Mouse (Mus musculus) liver, embryonic 12.5 days (tissue): ENCODE measurements around the gene Cptp. TPM values are rescaled to one million over a fixed set of nuclear protein-coding genes. Genes with fewer than 3 reads are reported as not detected.

ENCODE experiments used
- ATAC-seq: fragments of 200-750 bp; cut with Nextera tagmentation; 2 replicates; pipeline ENCODE4 v1.8.0; 2017; ENCODE audit warnings: moderate number of reproducible peaks, mild to moderate bottlenecking, moderate library complexity
- H3K27ac ChIP-seq: fragments of 300-500 bp; sonication (generic); 2 replicates; pipeline ENCODE4 v1.5.1; 2016; ENCODE audit warnings: mild to moderate bottlenecking
- H3K27me3 ChIP-seq: fragments of 300-500 bp; sonication (generic); replicated peaks from 2 replicates; pipeline ENCODE4 v1.6.1; 2016; ENCODE audit warnings: mild to moderate bottlenecking, moderate library complexity
- H3K36me3 ChIP-seq: fragments of 300-500 bp; sonication (generic); 2 replicates; pipeline ENCODE4 v1.6.1; 2016; ENCODE audit warnings: mild to moderate bottlenecking, moderate library complexity
- H3K4me1 ChIP-seq: fragments of 300-500 bp; sonication (generic); 2 replicates; pipeline ENCODE4 v1.6.1; 2016
- H3K4me2 ChIP-seq: fragments of 300-500 bp; sonication (generic); 2 replicates; pipeline ENCODE4 v1.6.1; 2016; ENCODE audit warnings: mild to moderate bottlenecking, moderate library complexity
- H3K4me3 ChIP-seq: fragments of 300-500 bp; sonication (generic); 2 replicates; pipeline ENCODE4 v1.5.1; 2016; ENCODE audit warnings: mild to moderate bottlenecking, moderate library complexity
- H3K9ac ChIP-seq: fragments of 300-500 bp; sonication (generic); 2 replicates; pipeline ENCODE4 v1.6.1; 2016; ENCODE audit warnings: mild to moderate bottlenecking, moderate library complexity
- H3K9me3 ChIP-seq: fragments of 300-500 bp; sonication (generic); replicated peaks from 2 replicates; pipeline ENCODE4 v1.6.1; 2016; ENCODE audit warnings: mild to moderate bottlenecking, moderate library complexity
- WGBS: fragments of 180-500 bp; shearing (Covaris S2); methylation state at CpG from one replicate; pipeline ENCODE4 v1.1.7; 2016; ENCODE audit not compliant: insufficient replicate concordance; 5-methylcytosine and 5-hydroxymethylcytosine counted together
- polyA plus RNA-seq: library from polyadenylated mRNA; unstranded; fragments of >200 nt; fragmentation: Nextera tagmentation; extraction: Ambion mirVana; gene quantifications from 2 replicates; pipeline ENCODE4 v1.2.1, GENCODE M21; 2016

Gene Cptp
- 10.3 and 10.8 TPM in 2 replicates for polyA plus RNA-seq

DNA sequence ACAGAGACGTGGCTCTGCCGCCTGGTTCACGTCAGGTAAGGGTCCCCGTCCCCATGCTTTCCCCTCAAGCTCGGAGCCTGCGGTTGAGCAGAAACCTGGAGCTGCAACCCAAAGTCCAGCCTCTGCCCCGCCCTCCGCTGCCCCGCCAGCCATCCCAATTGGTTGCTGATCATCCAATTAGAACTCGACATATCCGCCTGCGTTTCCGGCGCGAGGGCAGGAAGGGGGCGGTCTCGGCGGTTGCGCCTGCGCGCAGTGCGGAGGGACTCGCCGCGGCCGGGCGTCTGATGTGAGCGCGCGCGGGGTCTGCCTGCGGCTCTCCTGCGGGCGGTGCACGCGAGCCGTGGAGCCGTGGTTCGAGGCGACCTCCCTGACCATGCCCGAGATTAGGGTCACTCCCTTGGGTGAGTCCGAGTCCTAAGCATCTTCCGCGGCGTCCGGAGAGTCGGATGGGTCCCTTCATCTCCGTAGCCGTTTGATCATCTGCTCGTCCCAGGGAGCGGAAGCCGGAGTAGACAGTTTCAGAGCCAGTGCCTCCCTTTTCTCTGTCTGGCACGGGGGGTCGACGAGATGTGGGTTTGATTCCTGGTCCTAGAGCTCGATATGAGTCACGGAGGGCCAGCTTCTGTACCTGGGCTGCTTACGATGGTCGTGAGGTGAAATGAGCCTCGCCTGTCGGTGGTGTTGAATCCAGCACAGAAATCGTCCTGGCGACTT is at the start of gene Cptp, which contains the start of gene Ints11:
Gene Cptp, minus strand, starts transcription at position 124 of the 717 bp plus-strand sequence.
Gene Ints11, plus strand, starts transcription at position 230 of the 717 bp plus-strand sequence.
- Histone ChIP-seq H3K27me3 (no peaks in the 10 kb centered on the region), H3K9ac (peak within 1 kb of the TSS; percentile 82), H3K4me3 (peak within 1 kb of the TSS; percentile 71), H3K4me1 (peaks cover 36% of the 10 kb centered on the region), H3K9me3 (no peaks in the 10 kb centered on the region), H3K27ac (peak within 1 kb of the TSS; percentile 67), H3K4me2 (peak within 1 kb of the TSS; percentile 94), H3K36me3 (peaks cover 56% of the 10 kb centered on the region)
- whole genome bisulfite sequencing: 1% methylated on average over 63 of the region's 63 CpGs
- peak; percentile 97 for ATAC-seq

DNA sequence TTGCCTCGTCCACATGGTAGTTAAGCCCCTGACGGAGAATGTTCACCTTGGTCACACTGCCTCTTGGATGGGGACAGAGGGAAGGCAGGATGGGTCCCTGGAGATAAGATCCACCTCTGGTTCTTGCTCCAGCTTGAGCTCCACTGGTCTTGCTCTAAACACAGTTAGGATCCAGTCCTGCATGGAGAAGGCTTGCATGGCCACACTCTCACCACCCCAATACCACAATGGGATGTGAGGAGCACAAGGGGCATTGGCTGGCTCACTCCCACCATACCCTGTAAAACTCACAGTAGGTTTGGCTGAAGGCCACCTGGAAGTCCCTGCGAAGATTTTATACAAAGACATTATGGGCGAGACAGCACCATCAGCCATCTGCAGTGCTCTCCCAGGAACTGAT is 39.5 kb upstream of the Cptp start:
- no peak overlapping the region for H3K27ac ChIP-seq
- 81% methylated on average over 4 of the region's 4 CpGs for WGBS

DNA sequence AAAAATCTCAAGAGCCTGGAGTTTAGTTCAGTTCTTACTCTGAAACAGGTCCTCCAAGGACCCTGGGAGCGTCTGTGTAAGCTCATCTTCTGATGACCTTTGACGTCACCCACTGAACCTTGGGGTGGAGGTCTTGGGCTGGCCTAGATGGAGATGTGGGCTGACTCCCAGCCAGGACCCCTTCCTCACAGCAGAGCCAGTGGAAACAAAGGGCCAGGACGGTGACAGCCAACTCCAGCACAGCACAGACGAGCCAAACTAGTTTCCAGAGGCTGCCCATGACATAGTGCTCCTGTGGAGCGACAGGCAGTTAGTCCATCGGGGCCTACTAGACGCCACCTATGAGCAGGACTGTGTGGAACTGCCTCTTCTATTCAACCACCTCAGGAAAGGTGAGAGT is 39.0 kb upstream of the Cptp start:
- Histone ChIP-seq H3K4me2 (no peak overlapping the region), H3K27me3 (no peaks in the 10 kb centered on the region), H3K9me3 (no peaks in the 10 kb centered on the region), H3K4me1 (no peaks in the 10 kb centered on the region), H3K27ac (no peak overlapping the region), H3K4me3 (no peak overlapping the region), H3K9ac (no peak overlapping the region), H3K36me3 (peaks cover 35% of the 10 kb centered on the region)
- 64% methylated on average over 7 of the region's 7 CpGs for WGBS
- ATAC-seq: no peak

More for the DNA sequence above, 39.5 kb upstream of the Cptp start:
- Histone ChIP-seq H3K27me3 (no peaks in the 10 kb centered on the region), H3K36me3 (peaks cover 31% of the 10 kb centered on the region), H3K9ac (no peak overlapping the region), H3K4me3 (no peak overlapping the region), H3K4me2 (no peak overlapping the region), H3K4me1 (no peaks in the 10 kb centered on the region), H3K9me3 (no peaks in the 10 kb centered on the region)
- no peak for ATAC-seq

DNA sequence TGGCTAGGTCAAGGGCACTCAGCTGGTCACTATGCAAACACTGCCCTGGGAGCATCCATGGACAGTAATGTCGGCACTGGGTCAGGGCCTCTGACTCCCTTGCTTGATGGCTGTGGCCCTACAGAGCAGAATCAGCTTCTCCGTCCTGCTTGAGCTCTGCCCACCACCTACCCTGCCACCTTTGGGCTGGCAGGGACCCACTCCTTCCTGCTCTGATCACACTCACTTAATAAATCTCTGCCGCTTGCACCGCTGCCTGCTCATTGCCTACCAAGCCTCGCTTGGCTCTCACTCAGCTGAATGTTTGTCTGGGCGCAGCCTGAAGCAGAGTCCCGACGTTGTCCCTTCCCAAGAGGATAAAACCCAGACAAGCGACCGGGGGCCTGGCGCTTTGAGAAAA is 37.8 kb upstream of the Cptp start:
- Histone ChIP-seq H3K4me3 (no peak overlapping the region), H3K4me2 (no peak overlapping the region), H3K4me1 (no peaks in the 10 kb centered on the region), H3K36me3 (peaks cover 48% of the 10 kb centered on the region), H3K27me3 (no peaks in the 10 kb centered on the region), H3K27ac (no peak overlapping the region), H3K9me3 (no peaks in the 10 kb centered on the region), H3K9ac (no peak overlapping the region)
- 76% methylated on average over 11 of the region's 11 CpGs for WGBS
- no peak for ATAC-seq

DNA sequence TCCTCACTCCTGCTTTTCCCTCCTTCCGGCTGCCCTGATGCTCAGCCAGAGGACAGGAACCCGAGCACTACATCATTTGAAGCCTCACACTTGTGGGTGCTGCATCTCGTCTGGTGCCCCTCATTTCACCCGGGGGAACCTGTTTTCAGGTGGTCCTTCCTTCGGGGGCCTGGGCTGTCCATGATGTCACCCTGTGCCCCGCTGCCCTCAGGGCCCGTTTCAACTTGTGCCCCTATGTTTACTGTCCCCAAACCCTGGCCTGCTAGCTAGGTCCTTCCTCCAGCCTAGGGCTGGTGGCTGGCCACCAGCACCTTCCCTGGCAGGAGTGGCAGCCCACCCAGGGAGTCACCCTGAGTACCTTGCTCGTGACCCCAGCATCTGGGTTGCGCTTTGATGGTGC is 36.9 kb upstream of the Cptp start:
- no peaks in the 10 kb centered on the region for H3K27me3 ChIP-seq
- H3K4me2 ChIP-seq: no peak overlapping the region
- H3K36me3 ChIP-seq: peaks cover 57% of the 10 kb centered on the region
- no peak overlapping the region for H3K9ac ChIP-seq
- H3K9me3 ChIP-seq: no peaks in the 10 kb centered on the region
- WGBS: 76% methylated on average over 9 of the region's 9 CpGs
- H3K4me3 ChIP-seq: no peak overlapping the region
- H3K27ac ChIP-seq: no peak overlapping the region
- ATAC-seq: no peak
- H3K4me1 ChIP-seq: no peaks in the 10 kb centered on the region

DNA sequence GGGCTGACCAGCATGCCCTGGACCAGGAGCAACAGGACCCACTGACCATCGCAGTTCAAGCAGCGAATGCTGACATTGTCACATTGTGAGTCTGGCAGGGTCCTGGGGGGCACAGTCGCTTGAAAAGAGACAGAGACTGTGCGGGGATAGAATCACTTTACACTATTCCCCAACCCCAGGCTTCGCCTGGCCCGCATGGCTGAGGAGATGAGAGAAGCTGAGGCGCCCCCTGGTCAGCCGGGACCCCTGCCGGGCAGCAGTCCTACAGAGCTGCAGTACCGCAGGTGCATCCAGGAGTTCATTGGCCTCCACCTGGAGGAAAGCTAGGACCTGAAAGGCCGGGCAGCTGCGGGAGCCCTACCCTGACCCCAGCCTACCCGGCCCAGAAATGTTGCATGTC is 36.4 kb upstream of the Cptp start:
- H3K36me3 ChIP-seq: peaks cover 62% of the 10 kb centered on the region
- no peak overlapping the region for H3K27ac ChIP-seq
- no peak for ATAC-seq
- no peaks in the 10 kb centered on the region for H3K9me3 ChIP-seq
- H3K27me3 ChIP-seq: no peaks in the 10 kb centered on the region
- WGBS: 87% methylated on average over 13 of the region's 13 CpGs
- H3K4me2 ChIP-seq: no peak overlapping the region
- no peaks in the 10 kb centered on the region for H3K4me1 ChIP-seq
- no peak overlapping the region for H3K4me3 ChIP-seq
- no peak overlapping the region for H3K9ac ChIP-seq

DNA sequence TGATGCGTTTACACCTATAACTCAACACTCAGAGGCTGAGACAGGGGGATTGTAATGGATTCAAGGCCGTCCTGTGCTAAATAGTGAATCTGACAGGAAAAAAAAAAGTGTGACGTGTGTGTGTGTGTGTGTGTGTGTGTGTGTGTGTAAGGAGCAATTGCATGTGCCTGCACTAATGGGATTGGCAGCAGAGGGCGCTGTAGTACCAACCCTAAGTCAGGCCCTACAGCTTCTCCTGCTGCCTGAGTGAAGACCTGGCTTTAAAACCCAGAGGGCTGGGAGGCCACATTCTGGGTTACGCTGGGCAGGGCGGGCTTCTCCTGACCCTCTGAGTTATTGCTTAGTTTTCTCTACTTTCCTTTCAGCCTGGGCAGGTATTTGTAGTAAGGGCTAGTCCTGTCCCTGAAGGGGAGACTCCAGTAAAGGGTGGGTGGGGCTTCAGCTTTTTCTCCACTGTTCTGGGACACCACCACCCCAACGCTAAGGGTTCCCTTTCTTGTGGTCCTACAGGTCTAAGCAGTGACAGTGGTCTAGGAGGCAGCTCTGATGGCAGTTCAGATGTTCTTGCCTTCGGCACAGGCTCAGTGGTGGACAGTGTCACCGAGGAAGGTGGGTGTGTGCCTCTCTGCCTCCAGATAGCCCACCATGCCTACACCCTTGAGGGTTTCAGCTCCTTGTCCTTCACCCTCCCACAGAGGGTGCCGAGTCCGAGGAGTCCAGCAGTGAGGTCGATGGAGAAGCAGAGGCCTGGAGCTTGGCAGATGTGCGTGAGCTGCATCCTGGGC is 35.3 kb upstream of the Cptp start:
- WGBS: 86% methylated on average over 13 of the region's 13 CpGs
- Histone ChIP-seq H3K9me3 (no peaks in the 10 kb centered on the region), H3K36me3 (peaks cover 73% of the 10 kb centered on the region), H3K27ac (no peak overlapping the region), H3K4me1 (no peaks in the 10 kb centered on the region), H3K9ac (no peak overlapping the region), H3K27me3 (no peaks in the 10 kb centered on the region), H3K4me2 (no peak overlapping the region), H3K4me3 (no peak overlapping the region)
- ATAC-seq: no peak

DNA sequence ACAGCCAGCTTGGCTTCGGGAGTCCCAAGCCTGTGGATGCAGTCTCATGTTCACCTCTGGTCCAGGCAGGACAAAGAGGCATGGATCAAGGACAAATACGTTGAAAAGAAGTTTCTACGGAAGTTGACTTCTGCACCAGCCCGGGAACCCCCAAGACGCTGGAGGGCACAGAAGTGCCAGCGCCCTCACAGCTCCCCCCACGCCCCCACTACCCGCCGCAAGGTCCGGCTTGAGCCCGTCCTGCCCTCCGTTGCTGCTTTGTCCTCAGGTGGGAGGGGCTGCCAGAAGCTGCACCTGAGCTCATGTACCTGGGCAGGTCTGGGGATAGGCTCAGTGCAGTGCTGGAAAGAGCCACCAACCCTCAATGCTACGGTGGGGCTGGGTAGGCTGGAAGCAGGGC is 34.0 kb upstream of the Cptp start:
- H3K4me2 ChIP-seq: no peak overlapping the region
- ATAC-seq: no peak
- H3K4me1 ChIP-seq: no peaks in the 10 kb centered on the region
- no peak overlapping the region for H3K4me3 ChIP-seq
- peaks cover 86% of the 10 kb centered on the region for H3K36me3 ChIP-seq
- WGBS: 92% methylated on average over 13 of the region's 13 CpGs
- no peak overlapping the region for H3K27ac ChIP-seq
- no peaks in the 10 kb centered on the region for H3K27me3 ChIP-seq
- no peaks in the 10 kb centered on the region for H3K9me3 ChIP-seq
- no peak overlapping the region for H3K9ac ChIP-seq

DNA sequence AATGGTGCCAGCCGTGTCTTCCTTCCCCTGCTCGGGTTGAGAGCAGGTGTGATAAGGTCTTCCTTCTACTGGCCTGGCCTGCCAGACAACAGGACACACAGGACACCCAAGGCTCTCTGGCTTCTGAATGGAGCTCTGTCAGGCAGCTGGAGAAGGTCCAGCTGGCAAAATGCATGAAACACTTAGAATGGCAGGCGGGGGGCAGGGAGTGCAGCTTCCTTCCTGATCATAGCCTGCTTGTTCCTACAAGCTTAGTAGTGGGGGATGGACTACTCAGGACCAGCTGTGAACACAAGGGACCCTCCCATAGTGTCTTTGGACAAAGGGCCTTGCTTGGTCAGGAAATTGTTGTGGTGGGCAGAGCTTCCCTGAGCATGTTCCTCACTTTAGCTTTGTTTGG is 32.0 kb upstream of the Cptp start:
- no peak for ATAC-seq
- 67% methylated on average over 3 of the region's 3 CpGs for WGBS
- peaks cover 96% of the 10 kb centered on the region for H3K36me3 ChIP-seq

DNA sequence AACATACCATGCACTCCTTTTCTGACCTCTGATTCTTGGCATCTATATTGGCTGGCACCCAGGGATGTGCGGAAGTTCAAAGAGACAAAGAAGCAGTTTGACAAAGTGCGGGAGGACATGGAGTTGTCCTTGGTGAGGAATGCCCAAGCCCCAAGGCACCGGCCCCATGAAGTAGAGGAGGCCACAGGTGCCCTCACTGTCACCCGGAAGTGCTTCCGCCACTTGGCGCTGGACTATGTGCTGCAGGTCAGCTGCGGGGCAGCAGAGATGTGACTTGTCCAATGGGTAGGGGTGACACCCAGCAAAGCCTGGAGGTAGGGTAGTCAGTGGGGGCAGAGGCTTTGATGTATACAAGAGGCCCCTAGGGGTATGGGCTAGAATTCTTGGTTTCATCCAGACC is 30.1 kb upstream of the Cptp start:
- 88% methylated on average over 7 of the region's 7 CpGs for WGBS
- H3K36me3 ChIP-seq: peaks cover 87% of the 10 kb centered on the region
- H3K4me2 ChIP-seq: no peak overlapping the region
- H3K4me3 ChIP-seq: no peak overlapping the region
- H3K27ac ChIP-seq: no peak overlapping the region
- H3K4me1 ChIP-seq: peaks cover 12% of the 10 kb centered on the region
- no peaks in the 10 kb centered on the region for H3K9me3 ChIP-seq
- no peak for ATAC-seq
- no peak overlapping the region for H3K9ac ChIP-seq
- H3K27me3 ChIP-seq: no peaks in the 10 kb centered on the region

More for the DNA sequence above, 32.0 kb upstream of the Cptp start:
- H3K27me3 ChIP-seq: no peaks in the 10 kb centered on the region
- no peak overlapping the region for H3K9ac ChIP-seq
- no peak overlapping the region for H3K27ac ChIP-seq
- no peaks in the 10 kb centered on the region for H3K9me3 ChIP-seq
- no peak overlapping the region for H3K4me3 ChIP-seq
- no peak overlapping the region for H3K4me2 ChIP-seq
- H3K4me1 ChIP-seq: no peaks in the 10 kb centered on the region

DNA sequence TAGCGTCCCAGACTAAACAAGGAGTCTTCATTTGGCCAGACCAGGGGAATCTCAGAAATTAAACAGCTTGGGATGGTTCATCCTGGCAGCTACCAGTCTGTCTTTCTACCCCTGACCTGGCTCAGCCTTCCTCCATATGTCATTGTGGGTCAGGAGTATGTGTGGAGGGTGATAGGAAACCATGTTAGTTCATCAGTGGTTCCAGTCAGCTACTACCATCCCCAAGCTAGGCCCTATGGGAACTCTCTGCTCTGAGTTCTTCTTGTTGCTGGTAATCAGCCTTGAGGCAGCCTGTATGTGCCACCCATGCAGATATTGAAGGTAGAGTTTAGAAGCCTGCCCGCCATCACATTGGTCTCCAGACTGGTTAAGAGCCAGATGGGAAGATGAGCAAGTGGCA is 29.1 kb upstream of the Cptp start:
- Histone ChIP-seq H3K27ac (no peak overlapping the region), H3K4me3 (no peak overlapping the region), H3K4me1 (peaks cover 23% of the 10 kb centered on the region), H3K27me3 (no peaks in the 10 kb centered on the region), H3K9ac (no peak overlapping the region), H3K36me3 (peaks cover 77% of the 10 kb centered on the region), H3K9me3 (no peaks in the 10 kb centered on the region), H3K4me2 (no peak overlapping the region)
- WGBS: 96% methylated on average over 2 of the region's 2 CpGs
- ATAC-seq: no peak

DNA sequence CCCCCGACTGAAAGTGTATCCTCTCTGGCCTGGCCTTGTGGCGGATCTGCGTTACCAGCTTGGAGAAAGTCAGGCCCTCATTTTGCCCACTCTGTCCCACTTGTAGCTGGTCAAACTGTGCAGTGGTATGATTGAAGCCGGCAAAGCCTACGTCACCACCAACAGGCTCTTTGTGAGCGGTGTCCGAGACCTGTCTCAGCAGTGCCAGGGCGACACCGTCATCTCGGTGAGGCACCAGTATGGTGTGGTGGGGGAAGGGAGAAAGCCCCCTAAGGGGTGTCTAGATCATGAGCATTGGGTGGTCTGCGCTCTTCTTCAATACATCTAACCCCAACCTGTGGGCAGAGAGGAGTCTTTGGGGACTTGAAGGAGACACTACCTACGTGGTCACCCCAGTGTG is 27.2 kb upstream of the Cptp start:
- peaks cover 58% of the 10 kb centered on the region for H3K36me3 ChIP-seq
- no peak overlapping the region for H3K4me2 ChIP-seq
- no peak overlapping the region for H3K4me3 ChIP-seq
- H3K4me1 ChIP-seq: peaks cover 32% of the 10 kb centered on the region
- no peak overlapping the region for H3K9ac ChIP-seq
- no peaks in the 10 kb centered on the region for H3K9me3 ChIP-seq
- no peak for ATAC-seq
- no peaks in the 10 kb centered on the region for H3K27me3 ChIP-seq
- H3K27ac ChIP-seq: no peak overlapping the region
- WGBS: 93% methylated on average over 12 of the region's 12 CpGs
